Mouse (Mus musculus) ovary, postnatal 10 days (tissue): ENCODE data around the gene Cd34.
A peak's percentile ranks its signal among the peaks of the same experiment; 100 is the strongest.

Source experiments
- DNase-seq: peaks from one replicate; pipeline ENCODE4 v3.0.0; 2022; ENCODE audit warnings: low spot score

Gene Cd34

DNA sequence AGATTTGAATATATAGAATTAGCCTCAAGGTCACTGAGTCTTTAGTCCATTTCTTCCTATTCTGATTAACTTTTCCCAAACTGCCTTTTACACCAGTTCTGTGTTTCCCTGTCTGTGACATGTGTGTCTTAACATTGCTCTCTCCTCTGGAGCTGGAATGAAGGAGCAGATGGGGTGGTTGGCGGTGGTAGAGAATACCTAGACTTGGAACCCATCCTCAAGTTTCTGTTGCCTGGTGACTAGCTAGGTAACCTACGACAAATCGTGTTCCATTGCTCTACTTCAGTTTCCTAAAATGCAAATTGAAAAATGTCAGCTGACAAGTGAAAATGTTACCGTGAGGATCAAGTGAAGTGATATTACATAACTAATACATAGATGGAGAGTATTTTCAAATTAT is 33.4 kb downstream of the Cd34 start:
- DNase-seq = no peak

DNA sequence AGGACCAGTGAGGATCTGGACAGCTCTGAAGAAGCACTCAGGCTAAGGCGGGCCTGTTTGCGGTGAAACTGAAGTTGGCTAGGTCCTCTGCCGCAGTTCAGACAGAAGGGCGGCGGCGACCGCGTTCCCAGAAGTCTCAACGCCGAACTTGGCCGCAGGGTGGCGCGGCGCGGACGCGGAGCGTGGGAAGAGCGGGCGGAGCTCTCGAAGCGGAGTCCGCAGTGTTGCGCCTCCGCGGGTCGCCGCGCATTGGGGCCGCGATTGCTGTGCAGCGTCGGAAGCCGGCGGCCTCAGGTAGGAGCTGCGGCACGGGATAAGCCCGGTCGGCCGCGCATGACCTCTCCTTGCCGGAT is 37.5 kb downstream of the Cd34 start:
- peak; percentile 87 for DNase-seq

DNA sequence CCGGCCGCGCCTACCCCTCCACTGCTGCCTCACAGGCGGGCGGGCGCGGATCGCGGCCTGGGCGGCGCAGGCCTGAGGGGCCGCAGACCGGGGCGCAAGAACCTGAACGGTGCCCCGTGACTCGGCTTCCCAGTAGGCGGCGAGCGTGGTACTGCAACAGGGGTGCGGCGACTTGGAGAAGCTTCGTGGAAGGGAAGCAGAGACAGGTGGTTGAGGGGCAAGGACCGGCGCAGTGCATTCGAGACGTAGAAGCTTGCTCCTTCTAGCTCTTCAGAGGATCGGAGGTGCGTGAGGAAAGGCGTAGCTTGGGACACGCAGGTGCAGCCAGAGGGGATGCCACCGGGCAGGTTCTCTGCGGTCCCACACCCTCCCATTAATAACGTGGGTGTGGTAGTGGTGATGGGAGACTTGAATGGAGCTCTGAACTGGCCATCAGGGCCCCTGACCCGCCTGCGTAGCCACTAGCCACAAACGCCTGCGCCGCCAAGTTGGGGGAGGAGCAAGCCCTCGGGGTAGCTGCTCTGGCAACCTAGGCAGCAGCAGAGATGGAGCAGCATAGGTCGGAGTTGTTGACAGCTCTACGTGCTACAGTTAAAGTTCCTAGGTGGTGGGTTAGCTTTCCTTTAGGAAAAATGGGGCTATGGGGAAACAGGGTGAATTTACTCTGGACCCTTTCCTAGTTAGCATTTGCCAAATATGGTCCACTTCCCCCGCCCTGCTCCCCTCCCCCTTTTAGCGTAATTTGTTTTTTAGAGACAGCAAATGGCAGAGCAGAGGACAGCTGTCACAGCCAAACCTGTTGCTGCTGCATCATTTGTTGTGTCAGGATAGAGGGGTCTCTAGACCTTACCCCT is 38.1 kb downstream of the Cd34 start:
- peak; percentile 28 for DNase-seq

DNA sequence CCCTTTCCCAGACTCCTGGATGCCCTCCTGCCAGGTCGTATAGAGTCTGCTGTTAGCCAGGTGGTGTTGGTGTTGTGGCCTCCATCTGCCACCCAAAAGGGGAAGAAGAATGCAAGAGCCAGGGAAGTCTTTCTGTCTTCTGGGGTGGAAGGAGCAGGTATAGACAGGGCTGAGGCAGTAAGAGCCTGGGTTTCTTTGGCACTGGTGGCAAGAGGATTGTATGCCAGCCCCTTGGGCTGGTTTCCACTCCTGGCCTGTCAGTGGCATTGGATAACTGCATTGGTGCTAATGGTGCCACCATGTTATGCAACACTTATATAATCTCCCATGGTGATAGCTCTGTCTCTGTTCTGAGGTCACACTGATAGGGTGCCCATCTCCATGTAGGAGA is 38.7 kb downstream of the Cd34 start:
- no peak for DNase-seq

DNA sequence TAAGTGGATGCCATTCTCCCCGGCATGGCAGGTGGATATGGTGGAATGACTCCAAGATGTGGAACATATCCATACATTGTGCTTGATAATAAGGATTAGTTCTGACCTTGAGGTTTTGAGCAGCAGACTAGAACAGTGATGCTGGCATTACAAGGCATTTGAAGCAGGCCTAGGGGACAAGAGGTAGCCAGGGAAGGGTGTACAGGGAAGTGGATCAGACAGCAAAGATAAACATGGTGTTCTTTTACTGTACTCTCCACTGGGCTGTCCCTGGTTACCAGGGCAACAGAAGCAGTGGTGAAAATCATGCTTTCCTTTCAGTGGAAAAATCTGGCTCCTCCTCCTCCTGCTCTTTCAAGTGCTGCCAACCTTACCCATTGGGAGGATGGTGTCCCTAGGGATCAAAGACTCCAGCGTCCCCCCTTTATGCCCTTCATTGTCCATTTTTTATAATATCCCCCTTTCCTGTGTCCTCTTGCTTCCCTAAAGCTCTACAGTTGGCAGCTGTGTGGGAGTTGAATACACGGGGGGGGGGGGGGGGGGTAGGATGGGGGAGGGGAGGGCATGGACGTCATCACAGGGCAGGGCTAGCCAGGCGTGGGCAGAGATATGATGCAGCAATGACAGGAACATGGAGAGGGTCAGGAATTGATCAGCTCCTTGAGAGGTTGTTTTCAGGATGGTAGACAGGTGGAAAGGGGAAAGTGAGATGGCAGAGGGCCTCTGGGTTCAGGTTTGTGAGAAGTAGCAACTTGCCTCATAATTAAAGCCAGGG is 39.5 kb downstream of the Cd34 start:
- DNase-seq = no peak

DNA sequence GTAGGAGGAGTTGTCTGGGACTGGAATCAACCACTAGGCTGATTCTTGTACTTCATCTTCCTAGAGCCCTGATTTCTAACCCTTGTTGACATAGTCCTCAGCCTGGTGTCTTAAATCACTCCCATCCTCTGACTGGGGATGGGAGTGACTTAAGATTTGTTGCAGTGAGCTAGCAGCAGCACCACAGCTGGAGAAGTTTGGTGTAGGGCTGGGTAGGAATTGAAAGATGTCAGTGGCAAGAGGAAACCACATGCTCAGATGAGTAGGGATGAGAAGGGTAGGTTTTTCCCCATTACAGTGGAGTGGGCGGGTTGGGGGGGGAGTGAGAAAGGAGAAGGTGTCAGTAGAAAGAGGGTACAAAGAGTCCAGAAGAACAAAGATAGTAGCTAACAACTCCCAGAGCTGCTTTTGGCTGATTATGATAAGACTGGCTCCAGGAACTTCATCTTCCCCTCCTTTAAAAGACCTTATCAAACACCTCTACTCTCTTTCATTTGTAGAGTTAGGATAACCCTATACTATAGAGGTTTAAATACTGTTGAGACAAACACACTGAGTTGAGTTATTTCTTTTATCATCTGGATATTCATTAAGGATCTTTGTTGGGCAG is 42.3 kb downstream of the Cd34 start:
- no peak for DNase-seq

DNA sequence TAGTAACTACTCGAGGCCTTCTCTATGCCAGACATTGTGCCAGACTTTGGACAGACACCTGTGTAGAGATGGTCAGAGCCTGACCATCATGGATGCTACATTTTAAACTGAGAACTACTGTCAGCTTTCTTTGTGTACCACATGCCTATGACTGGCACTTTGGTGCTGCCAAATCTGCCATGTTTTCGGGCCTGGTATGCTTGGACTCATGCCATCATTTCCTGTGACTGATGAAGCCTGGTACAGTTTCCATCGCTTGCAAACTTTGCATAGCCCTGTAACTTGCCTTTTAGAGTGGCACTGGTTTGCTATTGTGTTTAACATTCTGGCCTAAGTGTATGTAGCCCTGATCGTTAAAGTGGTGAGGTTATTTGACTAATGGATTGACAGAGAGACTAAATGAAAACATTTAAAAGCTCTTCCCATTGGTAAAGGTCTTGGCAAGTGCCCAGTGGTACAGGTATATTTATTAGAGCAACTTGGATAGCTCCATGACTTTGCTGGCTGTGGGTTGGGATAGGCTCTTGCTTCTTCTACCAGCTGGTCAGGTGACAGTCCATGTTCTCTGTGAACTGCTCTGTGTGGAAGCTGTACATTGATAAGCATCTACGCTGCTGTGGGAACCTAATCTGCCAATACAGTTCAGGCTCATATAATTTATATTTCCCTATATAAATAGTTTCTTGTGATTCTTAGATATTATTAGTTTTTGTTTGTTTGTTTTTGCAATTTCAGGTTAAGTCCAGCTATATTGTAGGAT is 44.5 kb downstream of the Cd34 start:
- no peak for DNase-seq

DNA sequence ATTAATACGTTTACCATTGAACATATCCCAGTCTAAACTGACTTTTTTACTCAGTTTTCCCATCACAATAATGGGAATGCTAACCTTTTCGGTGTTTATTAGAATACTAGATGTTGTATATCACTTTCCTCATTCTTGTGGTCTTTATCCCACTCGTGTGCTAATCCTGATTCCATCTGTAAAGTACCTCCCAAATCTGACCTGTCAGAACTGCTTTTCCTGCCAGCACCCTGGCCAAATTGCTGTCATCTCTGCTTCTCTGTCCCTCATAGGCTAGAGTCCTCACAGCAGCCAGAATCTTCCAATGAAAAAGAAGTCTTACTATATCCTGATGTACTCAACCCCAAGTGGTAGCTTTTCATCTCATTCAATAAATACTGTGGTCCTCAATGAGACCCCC is 46.3 kb downstream of the Cd34 start:
- DNase-seq = no peak

DNA sequence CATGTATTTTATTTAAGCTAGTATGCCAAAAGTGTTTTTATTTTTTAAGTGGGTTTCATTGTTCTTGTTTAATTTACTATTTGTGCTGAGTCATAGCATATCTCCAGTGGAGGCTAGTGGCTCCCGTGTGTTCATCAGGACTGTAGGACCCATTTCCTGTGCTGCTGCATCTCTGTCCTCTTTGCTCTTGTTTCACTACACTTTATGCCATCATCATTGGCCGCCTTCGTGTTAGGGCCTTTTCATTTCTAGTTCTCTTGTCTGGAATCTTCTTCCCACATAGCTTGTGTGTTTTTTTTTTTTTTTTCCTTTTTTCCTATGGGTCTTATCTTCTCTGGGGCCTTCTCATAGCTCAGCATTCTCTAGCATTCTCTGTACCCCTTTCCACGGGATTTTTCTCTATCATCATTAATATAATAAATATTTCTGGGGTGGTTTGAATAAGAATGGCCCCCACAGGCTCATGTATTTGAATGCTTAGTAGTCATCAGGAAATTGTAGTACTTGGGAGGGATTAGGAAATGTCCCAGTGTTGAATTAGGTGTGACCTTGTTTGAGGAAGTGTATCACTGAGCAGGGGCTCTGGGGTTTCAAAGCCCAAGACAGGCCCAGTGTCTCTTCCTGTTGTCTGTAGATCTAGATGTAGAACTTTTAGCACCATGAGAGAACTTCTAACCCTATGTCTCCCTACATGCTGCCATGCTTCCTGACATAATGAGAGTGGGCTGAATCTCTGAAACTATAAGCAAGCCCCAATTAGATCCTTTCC is 47.0 kb downstream of the Cd34 start:
- no peak for DNase-seq

DNA sequence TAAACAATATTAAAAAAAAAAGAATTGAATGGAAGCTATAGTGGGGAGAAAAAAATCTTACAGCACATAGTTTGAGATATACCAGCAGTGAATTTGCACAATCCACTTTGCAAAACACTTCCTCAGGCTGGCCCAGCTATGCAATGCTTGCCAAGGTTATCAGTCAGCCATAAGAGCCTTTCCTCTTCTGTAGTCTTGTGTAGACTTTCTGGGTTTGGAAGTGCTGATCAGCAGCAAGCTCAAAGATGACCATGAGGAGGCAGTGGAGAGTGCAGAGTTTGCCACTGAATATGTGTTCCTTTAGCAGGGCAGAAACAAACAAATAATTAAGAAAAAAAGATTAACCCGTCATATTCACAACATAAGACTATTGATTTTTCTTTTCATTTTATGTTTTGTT is 50.4 kb downstream of the Cd34 start:
- no peak for DNase-seq

DNA sequence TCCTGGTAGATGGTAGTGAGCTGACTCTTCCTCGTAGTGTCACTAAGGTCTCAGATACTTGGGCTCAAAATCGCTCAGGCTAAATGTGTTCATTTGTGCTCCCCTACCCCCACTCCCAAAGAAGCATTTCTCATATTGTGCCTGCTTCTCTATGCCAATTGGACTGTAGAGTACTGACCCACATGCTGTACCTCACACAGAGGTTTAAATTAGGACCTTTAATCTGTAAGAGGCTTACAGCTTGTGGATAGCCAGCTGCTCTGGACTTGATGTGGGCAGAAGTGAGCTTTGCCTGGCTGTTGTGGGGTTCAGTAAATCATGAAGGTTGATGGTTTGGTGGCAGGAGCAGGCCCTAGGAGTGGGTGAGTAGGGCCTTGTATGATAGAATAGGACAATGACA is 52.4 kb downstream of the Cd34 start:
- no peak for DNase-seq

DNA sequence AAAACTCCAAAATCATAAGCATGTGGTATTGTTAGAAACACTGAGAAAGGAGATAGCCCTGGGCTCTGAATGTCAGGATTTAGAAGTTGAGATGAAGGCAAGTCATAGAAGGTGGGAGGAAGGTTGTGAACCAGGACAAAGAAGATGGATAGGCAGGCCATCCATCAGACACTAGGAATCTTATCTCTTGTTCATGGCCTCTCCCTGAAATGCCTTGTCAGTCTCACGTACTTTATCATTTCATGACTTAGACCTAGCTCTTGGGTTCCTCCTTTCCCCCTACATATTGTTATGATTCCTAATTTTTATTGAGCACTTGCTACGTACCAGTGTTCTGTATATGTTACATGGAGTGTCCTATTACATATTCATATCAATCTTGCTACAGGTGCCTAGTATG is 53.0 kb downstream of the Cd34 start:
- DNase-seq = no peak

DNA sequence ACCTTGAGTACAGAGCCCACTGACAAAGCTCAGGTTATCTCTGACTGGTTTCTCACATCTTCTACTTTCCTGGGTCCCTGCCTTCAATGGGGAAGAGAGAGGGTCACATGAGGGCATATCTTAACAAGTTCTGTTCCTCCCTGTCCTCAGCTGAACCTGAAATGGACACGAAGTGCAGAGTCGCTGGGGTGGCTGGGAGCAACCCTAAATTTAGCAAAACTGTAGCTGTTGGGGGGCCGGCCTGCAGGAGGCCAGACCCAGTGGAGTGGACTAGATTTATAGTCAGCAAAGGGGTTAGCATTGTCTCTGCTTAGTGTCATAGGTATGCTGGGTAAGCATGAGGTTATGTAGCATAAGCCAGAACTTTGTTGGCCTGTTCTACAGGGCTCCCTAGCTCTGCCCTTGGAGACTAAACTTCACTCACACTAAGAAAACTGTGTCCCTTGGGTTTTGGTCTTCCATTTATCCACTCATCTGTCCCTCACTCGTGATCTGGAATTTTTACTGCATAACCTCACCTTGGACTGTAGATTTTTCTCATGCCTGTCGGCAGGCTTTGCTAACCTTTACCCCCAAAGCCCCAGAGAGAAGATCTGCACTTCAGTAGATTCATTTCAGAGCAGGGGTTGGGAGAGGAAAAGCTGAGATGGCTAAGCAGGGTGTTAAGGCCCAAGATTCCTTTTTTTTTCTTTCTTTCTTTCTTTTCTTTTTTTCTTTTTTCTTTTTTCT is 54.1 kb downstream of the Cd34 start:
- no peak for DNase-seq

DNA sequence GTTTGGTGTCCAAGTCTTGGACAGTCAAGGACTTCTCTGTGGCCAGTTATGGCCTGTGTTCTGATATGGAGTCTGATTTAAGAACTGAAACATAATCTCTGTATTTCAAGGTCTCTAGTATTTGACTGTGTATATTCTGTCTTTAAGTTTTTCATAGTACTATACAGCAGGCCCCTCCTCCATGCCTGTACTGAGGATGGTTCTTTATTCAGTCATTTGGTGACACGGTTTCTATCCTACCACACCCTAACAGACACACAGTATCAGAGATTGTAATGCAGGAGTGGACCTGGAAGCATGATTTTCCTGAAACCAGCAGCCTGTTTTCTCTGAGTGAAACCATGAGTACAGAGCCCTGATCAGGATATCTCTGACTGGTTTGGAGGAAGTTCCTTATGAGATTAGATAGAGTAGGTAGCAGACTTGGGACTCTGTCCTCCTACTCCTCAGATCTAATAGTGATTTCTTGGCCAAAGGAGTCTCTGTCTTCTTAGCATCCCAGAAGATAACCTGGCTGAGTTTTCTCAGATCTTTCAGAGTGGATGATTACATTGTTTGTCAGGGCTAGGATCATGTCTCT is 54.9 kb downstream of the Cd34 start:
- DNase-seq = no peak

DNA sequence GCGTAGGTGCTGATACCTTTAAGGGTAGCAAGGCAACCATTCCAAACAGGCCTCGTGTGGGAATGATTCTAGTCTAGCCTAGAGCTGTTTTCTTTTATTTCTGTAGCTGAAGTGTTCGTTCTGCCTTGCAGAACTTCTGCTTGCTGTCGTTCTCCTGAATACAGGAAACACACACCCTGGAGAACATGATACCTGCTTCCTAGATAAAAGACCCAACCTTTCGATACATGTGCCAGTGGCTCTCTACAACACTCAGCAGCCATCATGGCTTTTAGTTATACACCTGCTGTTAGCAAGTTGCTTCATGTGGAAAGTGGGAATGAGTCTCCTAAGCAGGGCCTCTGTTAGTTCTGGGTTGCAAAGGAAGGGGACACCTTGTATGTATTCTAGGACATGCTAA is 55.6 kb downstream of the Cd34 start:
- DNase-seq = no peak

DNA sequence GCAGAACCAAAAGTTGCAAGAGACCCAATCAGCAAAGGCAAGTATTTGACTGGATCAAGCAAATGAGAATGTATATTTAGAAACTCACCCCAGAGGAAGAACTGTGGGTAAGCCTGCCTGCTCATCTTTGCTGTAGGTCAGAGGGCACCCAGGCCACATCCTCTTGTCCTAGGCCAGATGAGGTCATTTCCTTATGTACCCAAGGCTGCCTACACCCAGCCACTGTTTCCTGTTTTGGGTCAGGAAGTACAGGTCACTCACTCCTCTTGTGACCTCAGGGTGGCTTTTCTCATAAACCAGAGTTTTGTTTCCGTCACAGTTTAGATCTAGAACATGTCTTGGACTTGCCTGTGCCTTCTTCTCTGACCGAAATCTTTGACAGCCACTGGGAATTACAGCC is 56.6 kb downstream of the Cd34 start:
- no peak for DNase-seq

DNA sequence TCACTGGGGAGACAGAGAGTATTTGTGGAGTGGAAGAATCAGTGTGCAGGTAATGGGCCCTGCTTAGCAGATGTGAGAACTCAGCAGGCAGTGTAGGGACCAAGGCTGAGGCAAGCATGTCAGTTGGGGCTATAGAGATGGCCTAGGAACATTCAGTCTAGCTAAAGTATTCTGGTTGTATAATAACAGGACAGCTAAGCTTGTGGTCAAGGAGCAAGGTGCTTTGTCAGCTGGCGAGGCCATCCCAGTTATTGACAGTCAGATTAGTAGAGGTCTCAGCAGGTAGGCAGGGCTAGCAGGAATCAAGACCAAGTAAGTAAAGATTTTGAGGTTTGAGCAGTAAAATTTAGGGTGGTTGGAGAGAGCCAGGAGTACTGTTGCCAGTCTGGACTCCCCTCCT is 59.8 kb downstream of the Cd34 start:
- DNase-seq = no peak

DNA sequence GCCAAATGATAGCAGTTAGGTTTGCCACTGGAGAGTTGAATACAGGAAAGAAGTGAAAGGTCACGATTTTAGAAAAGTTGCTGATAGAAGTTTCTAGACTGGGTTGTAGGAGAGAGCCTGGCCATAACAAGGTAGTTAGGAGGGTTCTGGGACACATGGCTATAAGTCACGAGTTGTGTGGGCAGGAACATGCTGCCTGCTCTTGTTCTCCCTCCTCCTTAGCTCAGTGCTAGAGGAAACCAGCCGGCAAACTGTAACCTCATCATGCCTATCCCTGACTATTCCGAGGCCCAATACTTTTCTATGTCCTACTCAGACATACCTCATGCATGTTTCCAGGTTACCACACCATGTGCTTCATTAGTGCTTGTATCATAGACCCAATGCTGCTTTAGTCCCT is 64.7 kb downstream of the Cd34 start:
- no peak for DNase-seq

DNA sequence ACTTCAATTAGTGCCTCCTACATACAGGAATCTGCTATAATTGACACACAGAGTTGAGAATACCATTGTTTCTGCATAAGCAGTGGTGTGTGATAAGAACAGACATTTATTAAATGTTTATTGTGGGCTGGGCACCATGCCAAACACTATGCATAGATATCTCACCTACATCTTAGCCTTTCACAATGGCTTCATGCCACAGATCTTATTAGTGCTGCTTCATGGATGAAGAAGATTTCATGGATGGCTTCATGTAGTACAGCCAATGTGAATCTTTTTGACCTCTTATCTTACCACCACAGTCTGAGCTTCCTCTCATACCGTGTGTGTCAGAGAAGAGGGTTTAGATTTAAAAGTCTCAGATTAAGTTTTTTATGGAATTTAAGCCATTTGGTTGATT is 65.6 kb downstream of the Cd34 start:
- no peak for DNase-seq

DNA sequence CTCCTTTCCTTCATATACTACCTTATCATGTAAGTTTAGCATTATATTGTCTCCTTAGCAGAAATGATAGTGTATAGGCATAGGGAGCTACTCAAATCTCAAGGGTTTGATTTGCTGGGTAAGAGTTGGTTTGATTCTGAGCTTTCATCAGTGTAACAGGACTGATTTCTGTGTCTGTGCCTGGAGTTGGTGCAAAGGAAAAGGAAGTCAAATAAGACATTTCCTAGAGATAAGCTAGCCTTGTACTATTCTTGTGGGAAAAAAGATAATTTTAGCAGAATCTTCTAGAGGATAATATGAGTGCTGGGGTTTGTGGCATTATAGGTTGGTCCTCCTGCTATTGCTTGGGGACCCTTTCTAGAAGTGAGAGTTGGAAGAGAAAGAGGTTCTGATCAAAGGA is 67.6 kb downstream of the Cd34 start:
- DNase-seq = no peak
